Mouse (Mus musculus) kidney, embryonic 16.5 days (tissue): ENCODE results near the gene Ace2. TPM values are rescaled to one million over a fixed set of nuclear protein-coding genes. Genes with fewer than 3 reads are reported as not detected.

Experiments used
- ATAC-seq: fragments of 200-750 bp; cut with Nextera tagmentation; 2 replicates; pipeline ENCODE4 v1.8.0; 2017; ENCODE audit warnings: moderate TSS enrichment; ENCODE audit not compliant: low FRiP score, low TSS enrichment
- H3K27ac ChIP-seq: fragments of 300-500 bp; sonication (generic); 2 replicates; pipeline ENCODE4 v1.5.1; 2014; ENCODE audit warnings: low read length
- H3K27me3 ChIP-seq: fragments of 300-500 bp; sonication (generic); 2 replicates; pipeline ENCODE4 v1.6.1; 2014; ENCODE audit warnings: low read length, control low read depth, mixed read lengths; ENCODE audit not compliant: insufficient read depth
- H3K36me3 ChIP-seq: fragments of 300-500 bp; sonication (generic); 2 replicates; pipeline ENCODE4 v1.6.1; 2014; ENCODE audit warnings: low read length, control low read depth, mixed read lengths; ENCODE audit not compliant: insufficient read depth
- H3K4me1 ChIP-seq: fragments of 300-500 bp; sonication (generic); 2 replicates; pipeline ENCODE4 v1.6.1; 2014; ENCODE audit warnings: low read length, control low read depth, mixed read lengths; ENCODE audit not compliant: insufficient read depth
- H3K4me2 ChIP-seq: fragments of 300-500 bp; sonication (generic); replicated peaks from 2 replicates; pipeline ENCODE4 v1.6.1; 2014; ENCODE audit warnings: low read depth, low read length
- H3K4me3 ChIP-seq: fragments of 300-500 bp; sonication (generic); 2 replicates; pipeline ENCODE4 v1.5.1; 2014; ENCODE audit warnings: mild to moderate bottlenecking, low read length
- H3K9ac ChIP-seq: fragments of 300-500 bp; sonication (generic); replicated peaks from 2 replicates; pipeline ENCODE4 v1.6.1; 2014; ENCODE audit warnings: low read length
- H3K9me3 ChIP-seq: fragments of 300-500 bp; sonication (generic); 2 replicates; pipeline ENCODE4 v1.6.1; 2016; ENCODE audit warnings: low read length, control low read depth
- WGBS: fragments of 180-500 bp; shearing (Covaris S2); extraction: QIAGEN DNeasy Blood & Tissue Kit; methylation state at CpG from one replicate; pipeline ENCODE4 v1.1.7; 2014; 5-methylcytosine and 5-hydroxymethylcytosine counted together
- polyA plus RNA-seq: library from polyadenylated mRNA; unstranded; fragments of >200 nt; fragmentation: Nextera tagmentation; extraction: Ambion mirVana; gene quantifications from 2 replicates; pipeline ENCODE4 v1.2.1, GENCODE M21; 2015

The Ace2 gene
- polyA plus RNA-seq, 1 experiment from 2014 or later, result 73.0 TPM

GRCm38 (mm10) chrX:164175311-164175710 is 36.2 kb downstream of the Ace2 start:
- Histone ChIP-seq H3K36me3 (no peaks in the 10 kb centered on the region), H3K27ac (no peak overlapping the region), H3K9me3 (no peaks in the 10 kb centered on the region), H3K4me3 (no peak overlapping the region), H3K9ac (no peak overlapping the region), H3K4me2 (no peak overlapping the region), H3K27me3 (peaks cover 19% of the 10 kb centered on the region; the same call in 1 of the 2 replicates), H3K4me1 (no peaks in the 10 kb centered on the region)
- no peak for ATAC-seq
- 83% methylated on average over 1 of the region's 1 CpGs for WGBS

- Histone ChIP-seq H3K27me3 (peaks cover 19% of the 10 kb centered on the region; the same call in 1 of the 2 replicates), H3K36me3 (no peaks in the 10 kb centered on the region), H3K4me3 (no peak overlapping the region), H3K9ac (no peak overlapping the region), H3K4me2 (no peak overlapping the region), H3K9me3 (no peaks in the 10 kb centered on the region), H3K27ac (no peak overlapping the region), H3K4me1 (no peaks in the 10 kb centered on the region)
- no peak for ATAC-seq
- WGBS, result 79% methylated on average over 2 of the region's 2 CpGs
Measured at GRCm38 (mm10) chrX:164175780-164176179, 36.6 kb downstream of the Ace2 start.

GRCm38 (mm10) chrX:164178856-164179255 is 39.7 kb downstream of the Ace2 start:
- Histone ChIP-seq H3K4me3 (no peak overlapping the region), H3K36me3 (no peaks in the 10 kb centered on the region), H3K9me3 (no peaks in the 10 kb centered on the region), H3K9ac (no peak overlapping the region), H3K27ac (no peak overlapping the region), H3K4me1 (no peaks in the 10 kb centered on the region), H3K27me3 (peaks cover 13% of the 10 kb centered on the region; the same call in 1 of the 2 replicates), H3K4me2 (no peak overlapping the region)
- 77% methylated on average over 2 of the region's 2 CpGs for WGBS
- no peak for ATAC-seq

DNA sequence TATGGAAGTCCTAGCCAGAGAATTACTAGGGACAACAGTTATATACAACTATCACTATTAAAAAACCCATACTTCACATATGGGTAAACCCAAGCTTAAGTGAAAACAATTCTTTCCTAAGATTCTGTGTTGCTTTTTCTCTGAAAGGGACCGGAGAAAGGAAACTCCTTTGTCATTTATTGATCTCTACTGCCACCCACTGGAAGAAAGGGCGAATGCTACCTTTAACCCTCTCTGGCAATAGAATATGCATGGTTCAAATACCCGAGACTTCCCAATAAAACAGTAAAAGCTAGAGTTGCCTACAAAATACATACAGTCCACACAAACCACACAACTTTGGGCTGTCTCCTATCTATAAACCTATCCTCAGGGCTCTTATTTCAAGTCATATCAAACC is 40.6 kb downstream of the Ace2 start:
- WGBS, result 12% methylated on average over 3 of the region's 3 CpGs
- no peak overlapping the region for H3K4me2 ChIP-seq
- H3K27me3 ChIP-seq, result peaks cover 13% of the 10 kb centered on the region; the same call in 1 of the 2 replicates
- H3K36me3 ChIP-seq, result no peaks in the 10 kb centered on the region
- H3K4me1 ChIP-seq, result no peaks in the 10 kb centered on the region
- no peak overlapping the region for H3K4me3 ChIP-seq
- no peaks in the 10 kb centered on the region for H3K9me3 ChIP-seq
- no peak overlapping the region for H3K9ac ChIP-seq
- peak; percentile 49; the same call in 1 of the 2 replicates for ATAC-seq
- H3K27ac ChIP-seq, result no peak overlapping the region

GRCm38 (mm10) chrX:164183844-164184243 is 44.7 kb downstream of the Ace2 start:
- H3K27ac ChIP-seq, result no peak overlapping the region
- H3K27me3 ChIP-seq, result peaks cover 18% of the 10 kb centered on the region; the same call in 1 of the 2 replicates
- H3K4me2 ChIP-seq, result no peak overlapping the region
- H3K4me1 ChIP-seq, result no peaks in the 10 kb centered on the region
- H3K9ac ChIP-seq, result no peak overlapping the region
- ATAC-seq, result no peak
- 29% methylated on average over 3 of the region's 3 CpGs for WGBS
- H3K9me3 ChIP-seq, result no peaks in the 10 kb centered on the region
- no peaks in the 10 kb centered on the region for H3K36me3 ChIP-seq
- H3K4me3 ChIP-seq, result no peak overlapping the region

DNA sequence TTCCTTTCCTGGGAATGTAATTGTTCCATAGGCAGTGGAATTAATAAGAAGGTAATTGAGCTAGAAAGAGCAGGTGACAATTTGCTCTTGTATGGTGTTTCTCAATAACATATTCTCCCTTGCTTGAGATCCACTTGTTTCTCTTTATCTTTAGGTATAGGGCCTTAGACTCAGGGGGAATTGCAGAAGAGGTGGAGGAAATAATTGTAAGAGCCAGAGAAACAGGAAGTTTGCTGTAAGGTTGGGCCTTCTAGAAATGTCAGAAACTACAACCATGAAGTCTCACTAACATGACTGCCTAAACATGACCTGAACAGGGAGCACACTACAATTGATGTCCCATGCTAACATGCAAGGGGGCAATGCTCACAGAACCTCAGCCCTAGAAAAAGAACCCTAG is 50.7 kb downstream of the Ace2 start:
- Histone ChIP-seq H3K9me3 (no peaks in the 10 kb centered on the region), H3K27ac (no peak overlapping the region), H3K4me1 (no peaks in the 10 kb centered on the region), H3K4me3 (no peak overlapping the region), H3K9ac (no peak overlapping the region), H3K36me3 (no peaks in the 10 kb centered on the region), H3K4me2 (no peak overlapping the region), H3K27me3 (peaks cover 16% of the 10 kb centered on the region; the same call in 1 of the 2 replicates)
- ATAC-seq, result no peak

- Histone ChIP-seq H3K36me3 (no peaks in the 10 kb centered on the region), H3K4me2 (no peak overlapping the region), H3K27me3 (peaks cover 3% of the 10 kb centered on the region; the same call in 1 of the 2 replicates), H3K4me3 (no peak overlapping the region), H3K9ac (no peak overlapping the region), H3K9me3 (no peaks in the 10 kb centered on the region), H3K27ac (no peak overlapping the region), H3K4me1 (no peaks in the 10 kb centered on the region)
- ATAC-seq, result no peak
- WGBS, result 80% methylated on average over 2 of the region's 2 CpGs
Measured at GRCm38 (mm10) chrX:164197679-164198078, 58.5 kb downstream of the Ace2 start.

DNA sequence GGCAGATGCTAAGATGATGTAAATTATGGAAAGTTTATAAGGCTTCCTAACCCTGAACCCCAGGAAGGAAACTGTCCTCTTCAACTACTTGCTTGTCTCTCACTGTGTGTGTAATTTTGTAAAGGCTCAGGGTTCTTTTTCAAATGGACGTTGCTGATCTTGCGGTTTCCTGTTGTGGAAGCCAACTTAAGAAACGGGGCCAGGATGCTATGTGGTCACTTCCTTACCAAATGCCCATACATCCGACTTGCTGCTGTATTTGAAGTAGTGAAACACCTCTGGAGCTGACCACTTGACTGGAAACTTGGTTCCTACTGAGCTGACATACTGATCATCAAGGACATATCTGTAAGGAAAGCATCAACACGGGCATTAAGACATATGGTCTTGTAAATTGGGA is 61.4 kb downstream of the Ace2 start:
- ATAC-seq, result no peak
- Histone ChIP-seq H3K9me3 (no peaks in the 10 kb centered on the region), H3K27ac (no peak overlapping the region), H3K9ac (no peak overlapping the region), H3K4me2 (no peak overlapping the region), H3K27me3 (no peaks in the 10 kb centered on the region; the same call in 1 of the 2 replicates), H3K4me3 (no peak overlapping the region), H3K36me3 (no peaks in the 10 kb centered on the region), H3K4me1 (no peaks in the 10 kb centered on the region)
- 81% methylated on average over 5 of the region's 5 CpGs for WGBS

GRCm38 (mm10) chrX:164221989-164222388 is 82.9 kb downstream of the Ace2 start:
- no peaks in the 10 kb centered on the region for H3K4me1 ChIP-seq
- WGBS, result 61% methylated on average over 2 of the region's 2 CpGs

DNA sequence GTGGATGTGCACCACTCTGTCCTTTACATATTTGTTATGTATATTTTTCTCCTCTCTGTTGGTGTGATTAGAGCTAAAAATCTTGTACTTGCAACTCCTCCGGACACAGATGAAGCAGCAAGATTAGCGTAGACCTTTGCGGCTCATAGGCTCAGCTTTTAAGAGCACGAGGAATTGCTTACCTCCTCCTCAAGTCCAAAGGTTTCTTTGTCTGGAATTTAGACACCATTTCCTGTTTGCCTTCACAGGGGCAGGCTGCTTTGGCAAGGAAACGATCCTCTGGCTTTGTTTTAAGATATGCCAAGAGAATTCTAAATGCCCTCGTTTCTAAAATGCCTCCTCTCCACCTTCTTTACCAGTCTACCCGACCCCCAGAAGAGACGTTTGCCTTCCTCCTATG is 94.2 kb downstream of the Ace2 start:
- H3K27ac ChIP-seq, result 0 out of 2 replicates have a peak overlapping the region, but pooled peaks have one; percentile 24
- WGBS, result 51% methylated on average over 8 of the region's 8 CpGs
- H3K9ac ChIP-seq, result no peak overlapping the region
- H3K4me1 ChIP-seq, result peaks cover 2% of the 10 kb centered on the region; the same call in 1 of the 2 replicates
- H3K4me2 ChIP-seq, result no peak overlapping the region
- no peak for ATAC-seq
- H3K9me3 ChIP-seq, result no peaks in the 10 kb centered on the region
- H3K27me3 ChIP-seq, result peaks cover 4% of the 10 kb centered on the region
- no peaks in the 10 kb centered on the region for H3K36me3 ChIP-seq
- no peak overlapping the region for H3K4me3 ChIP-seq

More at GRCm38 (mm10) chrX:164221989-164222388, 82.9 kb downstream of the Ace2 start:
- no peak overlapping the region for H3K4me3 ChIP-seq
- H3K36me3 ChIP-seq, result no peaks in the 10 kb centered on the region
- H3K27ac ChIP-seq, result no peak overlapping the region
- H3K4me2 ChIP-seq, result no peak overlapping the region
- no peak for ATAC-seq
- H3K9ac ChIP-seq, result no peak overlapping the region
- H3K27me3 ChIP-seq, result no peaks in the 10 kb centered on the region; the same call in 1 of the 2 replicates
- H3K9me3 ChIP-seq, result no peaks in the 10 kb centered on the region
